Mouse (Mus musculus) thymus, adult 2 months (tissue): ENCODE data around the gene Gm47841.

Source experiments
- CTCF ChIP-seq: fragments of 200-500 bp; IDR thresholded peaks from 2 replicates; pipeline ENCODE4 v1.5.1; 2012; ENCODE audit warnings: mild to moderate bottlenecking, control low read depth, low read length, moderate library complexity, borderline replicate concordance; ENCODE audit not compliant: control insufficient read depth, poor library complexity, insufficient read depth; ENCODE audit errors: extremely low read depth
- POLR2A ChIP-seq: fragments of 200-500 bp; IDR thresholded peaks from 2 replicates; pipeline ENCODE4 v1.6.1; 2012; ENCODE audit warnings: mild to moderate bottlenecking, low read length, control low read depth, moderate library complexity; ENCODE audit not compliant: control insufficient read depth, poor library complexity, insufficient read depth; ENCODE audit errors: extremely low read depth

GRCm38 (mm10) chr15:101004538-101004937, 42.7 kb downstream of the Gm47841 start:
- TF ChIP-seq CTCF (no peak), POLR2A (no peak)
